Mouse (Mus musculus) heart, embryonic 14.5 days (tissue): ENCODE results near the gene 2410004B18Rik. TPM values are rescaled to one million over a fixed set of nuclear protein-coding genes. Genes with fewer than 3 reads are reported as not detected.
A peak's percentile ranks its signal among the peaks of the same experiment; 100 is the strongest.

Experiments
- ATAC-seq: fragments of 200-750 bp; cut with Nextera tagmentation; 2 replicates; pipeline ENCODE4 v1.8.0; 2017; ENCODE audit warnings: low read depth, moderate TSS enrichment; ENCODE audit not compliant: insufficient number of reproducible peaks, insufficient read depth, low FRiP score
- H3K27ac ChIP-seq, 2 experiments: fragments of 200-500 bp in 1 of 2; fragments of 300-500 bp in 1 of 2; sonication (generic) in 1 of 2; replicated peaks in 1 of 2; 2 replicates each; pipeline ENCODE4 v1.5.1; 2012 to 2014; ENCODE audit warnings: low read depth in 2 of 2, low read length in 2 of 2, control low read depth in 1 of 2, mild to moderate bottlenecking in 1 of 2, mixed read lengths in 1 of 2; ENCODE audit not compliant: control insufficient read depth in 1 of 2, insufficient read depth in 1 of 2
- H3K27me3 ChIP-seq: fragments of 300-500 bp; sonication (generic); 2 replicates; pipeline ENCODE4 v1.6.1; 2014; ENCODE audit warnings: mild to moderate bottlenecking, low read length, control low read depth; ENCODE audit not compliant: control insufficient read depth, insufficient read depth
- H3K36me3 ChIP-seq: fragments of 300-500 bp; sonication (generic); 2 replicates; pipeline ENCODE4 v1.6.1; 2014; ENCODE audit warnings: mild to moderate bottlenecking, control low read depth, low read length, mixed read lengths; ENCODE audit not compliant: control insufficient read depth, insufficient read depth
- H3K4me1 ChIP-seq, 2 experiments: fragments of 200-500 bp in 1 of 2; fragments of 300-500 bp in 1 of 2; sonication (generic) in 1 of 2; 2 replicates each; pipeline ENCODE4 v1.6.1; 2012 to 2014; ENCODE audit warnings: low read length in 2 of 2, control low read depth in 1 of 2, mixed read lengths in 1 of 2; ENCODE audit not compliant: control insufficient read depth in 2 of 2, insufficient read depth in 2 of 2
- H3K4me2 ChIP-seq: fragments of 300-500 bp; sonication (generic); 2 replicates; pipeline ENCODE4 v1.6.1; 2014; ENCODE audit warnings: mild to moderate bottlenecking, low read length
- H3K4me3 ChIP-seq, 2 experiments: fragments of 200-500 bp in 1 of 2; fragments of 300-500 bp in 1 of 2; sonication (generic) in 1 of 2; 2 replicates each; pipeline ENCODE4 v1.5.1; 2012 to 2014; ENCODE audit warnings: low read length in 2 of 2, mild to moderate bottlenecking in 2 of 2, control low read depth in 1 of 2, low read depth in 1 of 2, moderate library complexity in 1 of 2; ENCODE audit not compliant: control insufficient read depth in 1 of 2, insufficient read depth in 1 of 2
- H3K9ac ChIP-seq: fragments of 300-500 bp; sonication (generic); 2 replicates; pipeline ENCODE4 v1.6.1; 2014; ENCODE audit warnings: mild to moderate bottlenecking, low read length
- H3K9me3 ChIP-seq: fragments of 300-500 bp; sonication (generic); 2 replicates; pipeline ENCODE4 v1.6.1; 2016; ENCODE audit warnings: low read length, control low read depth; ENCODE audit not compliant: control insufficient read depth
- WGBS: fragments of 180-500 bp; shearing (Covaris S2); extraction: QIAGEN DNeasy Blood & Tissue Kit; methylation state at CpG from one replicate; pipeline ENCODE4 v1.1.7; 2014; 5-methylcytosine and 5-hydroxymethylcytosine counted together
- polyA plus RNA-seq: library from polyadenylated mRNA; unstranded; fragments of >200 nt; fragmentation: Nextera tagmentation; extraction: Ambion mirVana; gene quantifications from 2 replicates; pipeline ENCODE4 v1.2.1, GENCODE M21; 2014

Gene 2410004B18Rik
- polyA plus RNA-seq, 1 experiment from 2014 or later: 43.1 TPM

- WGBS: 42% methylated on average over 14 of the region's 14 CpGs
These were observed 31.3 kb downstream of the 2410004B18Rik start for GRCm38 (mm10) chr3:145969031-145969501.

GRCm38 (mm10) chr3:145971501-145971900 is 33.7 kb downstream of the 2410004B18Rik start:
- Histone ChIP-seq H3K4me1 (peaks cover 7 to 19% of the 10 kb centered on the region in 2 experiments), H3K4me2 (no peak overlapping the region), H3K27me3 (no peaks in the 10 kb centered on the region), H3K4me3 (no peak overlapping the region), H3K9me3 (peaks cover 8% of the 10 kb centered on the region), H3K9ac (no peak overlapping the region), H3K27ac (peak overlapping the region; percentile 7 to 56; a peak in 3 of 4 replicates), H3K36me3 (no peaks in the 10 kb centered on the region)
- no peak for ATAC-seq
- WGBS: 63% methylated on average over 10 of the region's 10 CpGs

More at GRCm38 (mm10) chr3:145969031-145969501, 31.3 kb downstream of the 2410004B18Rik start:
- peaks cover 3% of the 10 kb centered on the region for H3K9me3 ChIP-seq
- no peaks in the 10 kb centered on the region for H3K27me3 ChIP-seq
- H3K9ac ChIP-seq: no peak overlapping the region
- no peak for ATAC-seq
- no peaks in the 10 kb centered on the region for H3K36me3 ChIP-seq
- H3K4me1 ChIP-seq: peaks cover 17 to 31% of the 10 kb centered on the region in 2 experiments
- 0 out of 2 replicates have a peak overlapping the region, but pooled peaks have one; percentile 27 for H3K4me2 ChIP-seq
- no peak overlapping the region for H3K4me3 ChIP-seq
- H3K27ac ChIP-seq: no peak overlapping the region

- Histone ChIP-seq H3K27me3 (no peaks in the 10 kb centered on the region), H3K9me3 (peaks cover 18% of the 10 kb centered on the region), H3K4me3 (no peak overlapping the region), H3K4me1 (peaks cover 2 to 9% of the 10 kb centered on the region in 2 experiments; a peak in 3 of 4 replicates), H3K9ac (no peak overlapping the region), H3K36me3 (no peaks in the 10 kb centered on the region), H3K4me2 (no peak overlapping the region), H3K27ac (no peak overlapping the region)
- whole genome bisulfite sequencing: 83% methylated on average over 7 of the region's 7 CpGs
- no peak for ATAC-seq
These were observed 37.2 kb downstream of the 2410004B18Rik start for GRCm38 (mm10) chr3:145974986-145975385.

- Histone ChIP-seq H3K4me2 (no peak overlapping the region), H3K36me3 (no peaks in the 10 kb centered on the region), H3K27me3 (no peaks in the 10 kb centered on the region), H3K4me1 (peaks cover 7 to 15% of the 10 kb centered on the region in 2 experiments; a peak in 3 of 4 replicates), H3K9ac (no peak overlapping the region), H3K27ac (no peak overlapping the region), H3K4me3 (no peak overlapping the region), H3K9me3 (no peaks in the 10 kb centered on the region)
- ATAC-seq: no peak
- WGBS: 67% methylated on average over 7 of the region's 7 CpGs
These were observed 47.6 kb downstream of the 2410004B18Rik start for GRCm38 (mm10) chr3:145985333-145985925.

GRCm38 (mm10) chr3:145986317-145987001 is 48.6 kb downstream of the 2410004B18Rik start:
- Histone ChIP-seq H3K36me3 (peaks cover 4% of the 10 kb centered on the region; the same call in 1 of the 2 replicates), H3K27ac (peak overlapping the region in 1 of 2 experiments; percentile 100; a peak in 2 of 4 replicates), H3K9ac (peak overlapping the region; percentile 92), H3K4me1 (peaks cover 10 to 15% of the 10 kb centered on the region in 2 experiments), H3K4me2 (peak overlapping the region; percentile 81), H3K9me3 (no peaks in the 10 kb centered on the region), H3K4me3 (peak overlapping the region in 1 of 2 experiments; percentile 57; a peak in 2 of 4 replicates), H3K27me3 (no peaks in the 10 kb centered on the region)
- no peak for ATAC-seq
- WGBS: 55% methylated on average over 6 of the region's 6 CpGs

- peak within 1 kb of the TSS; percentile 57 to 70 for H3K4me3 ChIP-seq
- H3K27me3 ChIP-seq: no peaks in the 10 kb centered on the region
- H3K36me3 ChIP-seq: peaks cover 7% of the 10 kb centered on the region; the same call in 1 of the 2 replicates
- peak; percentile 83 for ATAC-seq
- peaks cover 12 to 22% of the 10 kb centered on the region in 2 experiments for H3K4me1 ChIP-seq
- H3K9me3 ChIP-seq: no peaks in the 10 kb centered on the region
- H3K27ac ChIP-seq: peak within 1 kb of the TSS; percentile 99 to 100
- peak within 1 kb of the TSS; percentile 92 for H3K9ac ChIP-seq
- peak within 1 kb of the TSS; percentile 81 for H3K4me2 ChIP-seq
- 2% methylated on average over 45 of the region's 65 CpGs for WGBS
These were observed 49.6 kb downstream of the 2410004B18Rik start, which contains the start of gene Syde2 for GRCm38 (mm10) chr3:145987268-145987969. Syde2 (plus strand) TSS chr3:145987870.
